Mouse (Mus musculus) lung, postnatal 10 days (tissue): ENCODE data around the gene Spcs3.
"Not testable (repeated sequence)": the region's sequence is repeated elsewhere in the genome, so short reads cannot be mapped to it uniquely, and the experiment has no call there.

Experiments used
- DNase-seq: peaks from one replicate; pipeline ENCODE4 v3.0.0; 2021

Gene Spcs3

DNA sequence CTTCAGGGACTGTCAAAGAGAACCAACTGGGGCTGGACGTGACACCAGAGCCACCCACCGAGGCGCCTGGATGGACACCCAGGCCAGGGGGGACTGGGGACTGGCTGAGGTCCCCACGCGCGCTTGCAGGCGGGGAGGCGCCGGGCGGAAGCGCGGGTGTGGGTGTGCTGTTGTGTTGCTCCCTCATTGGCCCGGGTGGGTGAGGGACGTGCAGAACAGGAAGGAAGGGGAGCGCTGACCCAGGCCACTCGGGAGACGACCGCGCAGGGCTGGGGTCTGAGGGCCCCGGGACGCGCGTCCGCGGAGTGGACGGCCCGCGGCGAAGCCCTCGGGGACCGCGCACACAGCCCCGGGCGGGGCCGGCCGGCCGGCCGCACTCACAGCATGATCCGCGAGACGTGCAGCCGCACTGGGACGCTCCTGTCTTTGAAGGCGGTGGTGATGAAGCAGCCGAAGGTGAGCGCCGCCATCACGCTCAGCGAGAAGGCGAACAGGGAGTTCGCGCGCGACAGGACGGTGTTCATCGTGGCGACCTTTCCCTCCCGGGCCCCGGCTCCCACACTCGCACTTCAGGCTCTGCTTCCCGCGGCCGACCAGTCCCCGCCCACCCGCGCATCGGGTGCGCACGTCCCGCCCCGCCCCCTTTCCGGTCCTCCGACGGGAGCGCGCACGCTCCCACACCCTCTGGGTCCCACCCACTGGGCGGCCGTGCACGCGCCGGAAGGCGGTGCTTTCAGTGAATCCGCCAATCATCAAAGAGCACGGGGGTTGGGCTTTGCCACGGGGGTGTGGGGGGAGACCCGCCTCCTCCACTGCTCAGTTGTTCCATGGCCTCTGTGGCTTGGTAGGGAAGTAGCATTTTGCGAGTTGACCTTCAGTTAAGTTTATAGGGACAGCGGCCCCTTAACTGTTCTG is at the start of gene Spcs3, which contains the start of gene Asb5:
Gene Spcs3, minus strand, starts transcription at position 617 of the 915 bp plus-strand sequence.
Gene Asb5, plus strand, starts transcription at position 199 of the 915 bp plus-strand sequence.
- peak; percentile 96 for DNase-seq

- DNase-seq: no peak
These were observed 41.1 kb upstream of the Spcs3 start for GRCm38 (mm10) chr8:54570618-54571609.

- DNase-seq: peak; percentile 16
These were observed 37.4 kb upstream of the Spcs3 start for GRCm38 (mm10) chr8:54567168-54567567.

DNA sequence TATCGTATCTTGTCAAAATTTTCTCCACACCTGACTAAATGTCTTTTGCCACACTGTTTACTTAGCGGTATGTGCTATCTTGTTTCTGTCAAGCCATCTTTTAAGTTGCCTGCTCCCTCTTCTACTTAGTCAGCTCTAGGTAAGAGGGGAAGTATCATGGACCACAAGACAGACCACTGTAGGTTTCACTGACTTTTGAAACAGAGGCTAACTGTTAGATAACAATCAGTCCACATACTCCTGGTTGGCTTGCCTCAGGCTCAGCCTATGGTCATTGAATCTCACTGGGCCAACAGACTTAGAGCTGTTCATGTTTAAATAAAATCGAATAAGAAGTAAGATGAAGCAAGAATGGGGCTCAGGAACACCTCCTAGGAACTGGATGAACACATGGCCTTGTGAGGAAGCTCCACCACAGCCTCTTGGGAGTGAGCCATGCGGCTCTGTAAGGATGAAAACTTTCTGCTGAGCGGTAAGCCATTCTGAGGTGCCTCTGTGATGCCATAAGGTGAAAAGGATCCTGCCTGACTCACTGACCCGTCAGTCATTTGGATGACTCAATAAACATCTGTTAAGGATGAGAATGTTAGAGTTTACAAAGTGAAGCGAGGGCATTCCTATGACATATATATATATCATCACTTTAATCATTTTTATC is 35.9 kb upstream of the Spcs3 start:
- DNase-seq: no peak

DNA sequence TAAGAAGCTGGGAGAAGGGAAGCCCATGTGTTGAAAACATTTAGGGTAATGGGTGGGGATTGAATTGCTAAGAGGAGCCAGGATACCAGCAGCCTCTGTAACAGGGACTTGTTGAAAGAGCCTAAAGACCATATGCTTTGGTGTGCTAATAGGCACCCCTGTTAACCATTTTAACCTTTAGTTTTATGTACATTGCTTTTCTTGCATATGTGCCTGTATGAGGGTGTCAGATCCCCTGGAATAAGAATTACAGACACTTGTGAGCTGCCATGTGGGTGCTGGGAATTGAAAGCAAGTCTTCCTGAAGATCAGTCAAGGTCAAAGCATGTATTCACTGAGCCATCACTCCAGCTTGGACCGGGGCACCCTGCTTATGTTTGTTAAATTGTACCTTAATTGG is 35.4 kb upstream of the Spcs3 start:
- no peak for DNase-seq

- peak; percentile 8 for DNase-seq
These were observed 32.3 kb upstream of the Spcs3 start for GRCm38 (mm10) chr8:54562137-54562536.

DNA sequence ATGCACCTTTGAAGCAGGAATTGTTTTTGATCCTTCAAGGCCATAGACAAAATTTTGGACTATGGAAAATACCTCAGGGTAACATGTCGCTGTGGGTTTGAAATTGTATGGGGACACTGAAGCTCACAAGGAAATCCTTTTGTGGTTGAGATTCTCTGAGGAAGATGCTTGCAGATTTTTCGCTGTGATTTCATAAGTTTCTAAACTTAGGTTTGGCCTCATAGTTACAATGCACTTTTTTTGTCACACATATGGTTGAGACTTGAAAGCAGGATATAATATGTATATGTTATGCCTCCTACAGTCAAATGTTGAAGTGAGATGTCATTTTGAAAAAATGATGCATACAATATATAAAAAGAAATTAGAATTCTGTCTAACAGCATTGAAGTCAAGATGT is 25.1 kb upstream of the Spcs3 start:
- no peak for DNase-seq

GRCm38 (mm10) chr8:54550026-54550574 is 20.3 kb upstream of the Spcs3 start:
- no peak for DNase-seq

GRCm38 (mm10) chr8:54548383-54548782 is 18.6 kb upstream of the Spcs3 start:
- DNase-seq: no peak

GRCm38 (mm10) chr8:54541331-54541730 is 11.5 kb upstream of the Spcs3 start:
- no peak for DNase-seq

DNA sequence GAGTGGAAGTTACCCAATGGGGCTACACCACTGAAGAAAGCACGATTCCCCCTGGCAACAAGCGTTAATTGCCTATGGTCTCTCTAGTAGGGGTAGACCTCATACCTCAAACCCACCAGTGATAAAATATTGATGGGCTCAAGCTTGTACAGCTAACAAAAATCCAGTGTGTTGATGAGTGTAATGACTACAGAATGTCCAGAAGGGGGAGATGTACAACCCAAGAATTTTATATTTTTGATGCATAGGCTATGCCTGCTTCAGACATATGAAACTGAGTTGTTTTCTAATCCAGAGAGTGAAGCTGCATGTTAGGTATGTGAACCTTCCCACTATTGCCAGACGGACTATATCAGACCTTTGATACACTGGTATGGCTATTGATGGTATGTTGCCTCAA is 7.5 kb upstream of the Spcs3 start:
- DNase-seq: no peak

DNA sequence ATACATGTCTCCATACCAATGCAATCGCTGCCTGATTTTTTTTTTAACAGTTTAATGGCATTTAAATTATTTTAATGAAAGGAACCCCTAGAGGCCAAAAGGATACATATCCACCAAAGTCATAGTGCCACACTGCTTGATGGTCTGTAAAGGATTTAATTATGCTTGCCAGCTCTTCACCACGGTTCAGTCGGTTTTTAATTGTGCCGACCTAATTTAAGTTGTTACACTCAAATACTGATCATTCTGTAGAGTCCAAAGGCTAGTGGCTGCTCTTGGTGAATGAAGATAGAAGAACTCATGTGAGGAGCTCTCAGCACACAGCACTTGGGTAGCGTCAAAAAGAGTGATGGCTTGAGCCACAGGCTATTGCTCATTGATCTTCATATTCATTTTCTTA is 5.4 kb upstream of the Spcs3 start:
- no peak for DNase-seq

GRCm38 (mm10) chr8:54528571-54528970 is 1.2 kb downstream of the Spcs3 start:
- no peak for DNase-seq

GRCm38 (mm10) chr8:54526700-54527099 is 3.1 kb downstream of the Spcs3 start:
- no peak for DNase-seq

DNA sequence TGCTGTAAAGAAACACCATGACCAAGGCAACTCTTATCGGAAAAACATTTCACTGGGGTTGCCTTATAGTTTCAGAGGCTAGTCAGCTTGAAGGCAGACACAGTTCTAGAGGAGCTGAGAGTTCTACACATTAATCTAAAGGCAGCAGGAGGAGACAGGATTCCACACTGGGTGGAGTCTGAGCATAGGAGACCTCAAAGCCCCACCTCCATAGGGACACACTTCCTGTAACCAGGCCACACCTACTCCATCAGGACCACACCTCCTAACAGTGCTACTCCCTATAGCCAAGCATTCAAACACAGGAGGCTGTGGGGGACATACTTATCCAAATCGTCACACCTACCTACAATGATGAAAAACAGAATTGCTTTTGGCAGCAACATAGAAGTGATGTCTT is 4.2 kb downstream of the Spcs3 start:
- no peak for DNase-seq

- no peak for DNase-seq
These were observed 9.3 kb downstream of the Spcs3 start for GRCm38 (mm10) chr8:54520516-54520915.

- DNase-seq: no peak
These were observed 10.9 kb downstream of the Spcs3 start for GRCm38 (mm10) chr8:54518756-54519460.

DNA sequence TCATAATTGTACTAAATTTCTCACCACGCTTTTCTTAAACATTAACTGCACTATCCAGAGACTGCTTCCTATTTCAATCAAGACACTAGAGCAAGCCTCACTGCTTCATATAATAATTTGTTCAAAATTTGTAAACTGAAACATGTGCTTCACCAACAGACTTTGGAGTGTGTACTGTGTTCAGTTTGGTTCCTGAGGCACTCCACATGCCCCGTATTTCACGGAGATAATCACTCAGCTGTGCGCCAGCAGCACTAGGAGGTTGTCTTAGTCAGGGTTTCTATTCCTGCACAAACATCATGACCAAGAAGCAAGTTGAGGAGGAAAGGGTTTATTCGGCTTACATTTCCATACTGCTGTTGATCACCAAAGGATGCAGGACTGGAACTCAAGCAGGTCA is 17.6 kb downstream of the Spcs3 start:
- DNase-seq: not testable (repeated sequence)

DNA sequence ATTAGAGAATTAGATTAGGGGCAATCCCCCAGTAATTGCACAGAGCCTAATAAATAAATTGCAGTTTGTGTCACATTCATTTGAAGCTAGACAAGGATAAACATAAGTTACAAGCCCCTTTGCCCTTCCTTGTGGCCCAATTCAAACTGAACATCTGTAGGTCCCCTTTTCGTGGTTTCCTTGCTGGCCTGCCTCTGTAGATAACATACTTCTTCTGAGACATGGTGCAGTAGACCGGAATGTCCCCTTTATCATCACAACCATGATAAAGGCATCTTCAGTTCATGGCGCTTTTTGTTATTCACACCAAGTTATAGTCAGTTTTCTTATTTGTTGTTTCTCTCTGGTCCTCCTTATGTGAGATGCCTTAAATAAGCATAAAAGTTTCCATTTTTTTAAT is 18.0 kb downstream of the Spcs3 start:
- no peak for DNase-seq

- DNase-seq: peak; percentile 18
These were observed 20.5 kb downstream of the Spcs3 start for GRCm38 (mm10) chr8:54509221-54509721.

- no peak for DNase-seq
These were observed 21.0 kb downstream of the Spcs3 start for GRCm38 (mm10) chr8:54508814-54509213.

GRCm38 (mm10) chr8:54508096-54508456 is 21.7 kb downstream of the Spcs3 start:
- DNase-seq: no peak
